Mouse (Mus musculus): ENCODE data around the gene Gsdma3. TPM values are rescaled to one million over a fixed set of nuclear protein-coding genes. Genes with fewer than 3 reads are reported as not detected.

Gene Gsdma3
- 1 to 10 TPM; 4.0 to 5.3 TPM for total RNA-seq (2021)

DNA sequence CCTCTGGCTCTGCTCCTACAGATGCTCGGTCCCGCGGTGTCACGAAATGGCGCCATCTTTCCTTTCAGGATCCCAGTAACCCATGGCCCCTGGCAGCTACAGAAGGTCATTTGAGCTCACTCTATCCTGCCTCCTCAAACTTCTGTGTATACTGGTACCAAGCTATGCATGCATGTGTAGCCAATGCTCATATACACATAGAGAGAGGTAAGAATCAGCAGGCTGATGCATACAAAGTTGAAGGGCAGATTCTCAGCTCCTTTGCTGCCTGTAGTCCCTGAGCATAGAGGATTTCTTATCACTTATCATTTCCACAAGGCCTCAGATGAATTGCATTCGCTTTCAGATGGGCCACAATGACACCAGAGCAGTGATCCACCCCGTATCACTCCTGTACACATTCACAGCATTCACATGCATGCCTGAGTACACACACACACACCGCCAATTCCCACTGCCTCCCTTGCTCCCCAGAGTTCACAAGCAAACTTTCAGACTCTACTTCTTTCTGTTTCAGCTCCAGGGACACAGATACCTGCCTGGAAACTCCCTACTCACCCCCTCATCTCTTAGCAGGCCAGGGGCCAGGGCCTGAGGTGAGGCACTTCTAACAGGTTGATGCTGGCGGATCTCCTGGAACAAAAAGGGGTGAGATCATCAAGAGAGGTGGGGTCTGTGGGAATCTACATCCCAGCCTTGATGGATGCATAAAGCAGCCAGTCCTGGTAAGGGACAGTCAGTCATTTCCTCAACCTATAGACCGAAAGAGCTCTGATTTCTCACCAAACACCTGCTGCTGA, at the start of gene Gsdma3, which contains the start of gene Gm12355:
TSS of gene Gsdma3 (plus strand) at position 750 of the 800 bp plus-strand sequence.
TSS of gene Gm12355 (minus strand) at position 51 of the 800 bp plus-strand sequence.
- no peak for DNase-seq
- intact Hi-C loops (cut with DNase I), result no loop called here

DNA sequence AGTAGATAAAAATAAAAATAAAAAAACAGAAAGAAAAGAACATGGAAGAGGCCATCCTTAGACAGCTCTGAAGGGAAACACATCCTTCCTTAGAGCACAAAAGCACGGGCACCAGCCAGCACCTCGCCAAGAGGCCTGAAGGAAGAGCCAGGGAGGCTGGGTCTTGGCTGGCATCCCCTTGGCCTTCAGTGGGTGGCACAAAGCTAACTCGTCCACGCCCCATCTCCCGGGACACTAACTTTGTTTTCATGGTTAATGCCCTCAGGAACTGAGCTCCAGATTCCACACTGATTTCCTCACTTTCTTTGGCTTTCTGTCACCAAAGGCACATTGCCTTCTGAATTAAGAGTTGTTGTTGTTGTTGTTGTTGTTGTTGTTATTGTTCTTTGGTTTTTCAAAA, 48.4 kb upstream of the Gsdma3 start:
- intact Hi-C loops (cut with DNase I), result no loop called here
- no peak for DNase-seq

GRCm38 (mm10) chr11:98580301-98581121, 45.6 kb upstream of the Gsdma3 start:
- intact Hi-C loops (cut with DNase I), result no loop called here
- no peak for DNase-seq

GRCm38 (mm10) chr11:98581286-98582029, 44.7 kb upstream of the Gsdma3 start:
- intact Hi-C loops (cut with DNase I), result no loop called here
- no peak for DNase-seq

GRCm38 (mm10) chr11:98582030-98582388, 44.2 kb upstream of the Gsdma3 start:
- intact Hi-C loops (cut with DNase I), result no loop called here
- no peak for DNase-seq

- intact Hi-C loops (cut with DNase I), result no loop called here
- DNase-seq, result no peak
These were observed 43.5 kb upstream of the Gsdma3 start for GRCm38 (mm10) chr11:98582551-98583264.

DNA sequence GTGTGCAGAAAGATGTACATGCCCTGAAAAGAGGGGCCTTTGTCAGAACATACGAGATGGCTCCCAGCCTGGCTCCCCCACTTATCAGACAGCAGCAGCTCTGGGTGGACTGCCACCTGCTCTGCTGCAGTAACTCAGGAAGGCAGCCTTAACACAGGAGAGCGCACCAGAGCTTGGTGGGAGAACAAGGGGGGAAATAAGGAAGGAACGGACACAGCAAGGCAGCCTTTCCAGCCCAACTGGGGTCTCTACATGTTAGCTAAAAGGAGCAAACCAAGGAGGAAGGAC, 43.0 kb upstream of the Gsdma3 start:
- intact Hi-C loops (cut with DNase I), result no loop called here
- DNase-seq, result no peak

- intact Hi-C loops (cut with DNase I), result no loop called here
- DNase-seq, result no peak
These were observed 42.6 kb upstream of the Gsdma3 start for GRCm38 (mm10) chr11:98583571-98583970.

- DNase-seq, result no peak
- intact Hi-C loops (cut with DNase I), result no loop called here
These were observed 42.0 kb upstream of the Gsdma3 start for GRCm38 (mm10) chr11:98584146-98584545.

GRCm38 (mm10) chr11:98584629-98585177, 41.5 kb upstream of the Gsdma3 start:
- intact Hi-C loops (cut with DNase I), result no loop called here
- DNase-seq, result no peak

DNA sequence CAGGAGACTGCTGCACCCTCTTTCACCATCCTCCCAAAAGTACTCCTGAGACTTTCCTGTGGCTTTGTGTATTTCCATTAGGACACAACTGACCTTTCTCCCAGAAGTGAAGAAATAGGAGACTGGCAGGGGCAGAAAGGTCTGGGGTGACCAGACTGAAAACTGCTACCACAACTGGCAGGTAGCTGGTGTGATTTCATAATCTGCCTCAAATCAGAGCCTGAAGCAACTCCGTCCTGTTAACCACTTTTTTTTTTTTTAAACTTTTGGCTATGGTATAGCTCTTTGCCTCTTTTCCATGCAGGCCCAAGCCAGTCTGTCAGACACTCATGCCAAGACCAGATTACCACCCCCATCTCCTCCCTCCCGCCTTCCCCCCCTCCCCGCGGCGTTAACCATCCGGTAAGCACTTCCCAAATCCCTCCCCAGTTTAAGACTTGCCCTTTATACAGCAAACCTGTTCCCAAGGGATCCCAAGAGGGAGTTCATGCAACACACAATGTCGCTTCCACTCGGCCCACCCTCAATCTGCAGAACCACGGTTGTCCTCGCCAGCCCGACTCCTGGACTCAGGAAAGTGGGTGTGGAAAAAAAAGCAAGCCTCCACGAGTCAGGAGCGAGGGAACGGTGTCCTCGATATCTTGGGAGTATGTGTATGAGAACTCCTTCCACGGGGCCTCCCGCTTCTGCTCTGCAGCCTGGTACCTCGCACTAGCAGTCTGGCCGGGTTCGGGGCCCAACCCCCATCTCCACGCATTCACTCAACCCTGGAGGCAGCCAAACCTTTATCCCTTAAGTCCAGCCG, 39.9 kb upstream of the Gsdma3 start:
- intact Hi-C loops (cut with DNase I), result no loop called here
- DNase-seq, result peak; percentile 58 to 59

DNA sequence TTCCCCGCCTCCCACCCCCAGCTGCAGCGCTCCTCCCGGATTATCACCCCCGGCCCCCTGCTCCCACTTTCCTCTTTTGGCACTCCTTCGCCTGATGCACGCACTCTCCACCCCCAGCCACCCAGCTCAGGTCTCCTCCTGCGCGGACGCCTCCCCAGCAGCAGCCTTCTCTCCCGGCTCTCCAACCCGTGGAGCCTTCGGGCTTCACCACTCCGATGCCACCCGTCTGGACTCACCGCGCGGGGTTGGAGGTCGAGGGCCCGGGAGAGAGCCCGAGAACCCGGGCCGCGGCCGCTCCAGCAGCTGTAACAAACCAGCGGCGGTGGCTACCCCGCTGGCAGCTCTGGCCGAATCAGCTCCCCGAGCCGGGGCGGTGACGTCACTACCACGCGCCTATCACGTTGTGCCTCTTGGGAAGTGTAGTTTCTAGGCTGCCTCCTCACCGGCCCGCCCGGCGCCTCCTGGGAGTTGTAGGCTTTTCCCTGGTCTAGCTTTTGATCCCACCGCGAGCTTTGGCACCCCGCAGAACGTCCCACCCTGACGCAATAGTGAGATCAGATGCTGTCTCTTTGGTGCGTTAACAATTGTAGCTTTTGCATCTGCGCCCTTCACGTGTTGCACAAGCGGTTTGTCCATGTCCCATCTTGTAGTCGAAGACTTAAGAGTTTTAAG, 39.1 kb upstream of the Gsdma3 start, which contains the start of gene Ormdl3:
TSS of gene Ormdl3 (minus strand) at position 477 of the 672 bp plus-strand sequence.
- intact Hi-C loops (cut with DNase I), result no loop called here

DNA sequence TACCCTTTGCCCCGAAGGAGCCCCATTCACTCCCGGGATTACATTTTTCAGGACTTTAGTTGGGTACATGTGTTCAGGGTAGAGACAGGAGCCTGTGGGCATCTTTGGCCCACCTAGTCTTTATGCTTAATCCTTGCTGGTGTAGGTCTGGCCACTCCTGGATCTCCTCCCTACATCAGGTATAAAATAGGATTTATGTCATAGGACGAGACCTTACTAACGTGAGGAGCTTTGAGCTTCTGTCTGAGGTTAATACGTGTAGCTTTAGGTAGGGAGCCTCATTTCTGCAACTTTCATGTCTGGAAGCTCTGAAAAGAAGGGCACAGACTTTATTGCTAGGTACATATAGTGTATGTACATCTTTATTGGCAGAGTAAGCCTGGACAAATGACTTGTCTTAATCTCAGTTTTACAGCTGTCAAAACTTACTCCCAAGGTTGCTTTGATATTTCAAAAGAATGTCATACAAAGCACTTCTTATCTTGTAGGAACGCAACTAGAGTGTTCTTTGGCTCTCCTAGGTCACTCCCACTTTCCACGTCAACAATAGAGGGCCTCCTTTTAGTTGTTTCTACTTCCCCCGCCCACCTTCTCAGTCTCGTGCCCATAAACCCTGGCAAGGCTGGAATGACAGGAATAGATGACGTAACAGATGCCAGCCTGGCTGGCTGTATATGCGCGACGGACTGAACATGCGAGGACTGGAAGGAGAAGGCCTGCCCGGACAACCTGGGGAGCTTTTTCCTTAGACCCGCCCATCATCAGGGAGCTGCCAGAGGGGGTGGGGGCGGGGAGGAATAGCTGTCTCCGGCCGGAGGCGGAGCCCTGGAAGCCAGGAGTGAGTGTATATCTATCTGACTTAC, 38.2 kb upstream of the Gsdma3 start:
- DNase-seq, result peak; percentile 87 to 90
- intact Hi-C loops (cut with DNase I), result no loop called here

More for the DNA sequence above, 39.1 kb upstream of the Gsdma3 start, which contains the start of gene Ormdl3:
- peak; percentile 99 for DNase-seq

DNA sequence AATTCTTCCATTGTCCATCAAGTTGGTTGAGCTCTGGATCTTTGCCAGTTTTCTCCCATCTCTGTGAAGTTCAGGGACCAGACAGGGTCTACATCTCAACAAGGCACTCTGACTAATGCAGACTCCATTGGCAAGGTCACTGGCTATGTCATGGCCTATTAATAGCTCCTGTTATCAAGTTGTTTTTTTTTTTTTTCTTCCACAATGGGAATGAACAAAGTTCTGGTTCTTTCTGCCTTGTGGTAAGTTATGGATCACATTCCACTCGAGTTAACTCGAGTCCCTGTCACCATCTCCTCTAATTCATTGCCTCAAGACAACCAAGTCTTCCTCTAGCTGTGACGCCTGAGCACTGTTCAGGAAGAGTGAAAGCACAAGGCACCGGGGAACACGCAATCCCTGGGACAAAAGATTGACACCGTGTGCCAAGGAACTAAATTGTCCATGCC, 37.3 kb upstream of the Gsdma3 start:
- intact Hi-C loops (cut with DNase I), result no loop called here
- DNase-seq, result peak; percentile 71 to 75

DNA sequence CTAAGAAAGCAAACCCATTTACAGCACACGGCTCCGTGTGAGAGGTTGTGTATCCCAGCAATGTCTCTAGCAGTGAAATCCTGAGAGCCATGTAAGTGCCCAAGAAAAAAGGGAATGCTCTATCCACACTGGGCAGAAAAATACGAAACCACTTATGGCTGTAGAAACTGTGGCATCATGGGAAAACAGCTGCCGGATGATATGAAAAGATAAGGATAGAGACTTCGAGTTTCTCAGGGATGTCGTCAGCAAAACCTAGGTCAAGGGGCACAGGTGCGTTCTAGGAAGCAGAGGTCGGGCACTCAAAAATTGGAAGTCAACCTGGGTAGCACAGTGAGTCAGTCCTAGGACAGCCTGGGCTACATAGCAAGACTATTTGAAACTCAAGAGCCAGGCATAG, 36.9 kb upstream of the Gsdma3 start:
- intact Hi-C loops (cut with DNase I), result no loop called here
- DNase-seq, result no peak

GRCm38 (mm10) chr11:98590548-98591445, 35.4 kb upstream of the Gsdma3 start:
- intact Hi-C loops (cut with DNase I), result no loop called here
- DNase-seq, result no peak

DNA sequence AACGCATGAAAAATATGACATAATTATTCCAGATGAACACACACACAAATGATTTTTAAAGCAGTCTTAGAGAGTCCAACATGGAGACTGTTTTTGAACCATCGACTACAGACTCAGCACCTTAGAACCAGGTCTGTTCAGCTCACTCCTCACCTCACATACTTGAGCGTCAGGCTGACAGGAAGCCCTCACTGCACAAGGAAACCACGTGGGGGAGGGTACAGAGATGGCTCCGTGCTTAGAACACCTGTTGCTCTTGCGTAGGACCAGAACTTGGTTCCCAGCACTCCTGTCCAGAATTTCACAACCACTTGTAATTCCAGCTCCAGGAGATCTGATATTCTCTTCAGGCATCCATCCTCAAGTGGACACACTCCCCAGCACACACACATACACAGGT, 31.1 kb upstream of the Gsdma3 start:
- intact Hi-C loops (cut with DNase I), result loop anchor here (5.0 kb wide), 1 partner anchor 253 kb away; no protein-coding TSS in a partner anchor
- no peak for DNase-seq
